Mouse (Mus musculus) forebrain, embryonic 10.5 days (tissue): ENCODE data around the gene Fcgrt. TPM values are rescaled to one million over a fixed set of nuclear protein-coding genes. Genes with fewer than 3 reads are reported as not detected.

Experiments used
- microRNA counts: library from miRNA; unstranded; fragments of <30 nt; microRNA quantifications from one replicate; lab custom pipeline; 2017
- microRNA-seq: library from miRNA; unstranded; fragments of <30 nt; microRNA quantifications from one replicate; pipeline ENCODE4, GENCODE M21; 2017
- polyA plus RNA-seq: library from polyadenylated mRNA; unstranded; fragments of >200 nt; fragmentation: Nextera tagmentation; extraction: Ambion mirVana; gene quantifications from 2 replicates; pipeline ENCODE4 v1.2.1, GENCODE M21; 2016

Fcgrt gene
- polyA plus RNA-seq, 1 experiment from 2014 or later: 5.5 TPM

MicroRNAs encoded within 50 kb of the gene (microRNA counts, 519-probe panel; counts per million panel counts)
- 341 counts per million, percentile 65 among the panel's probes with 10 or more counts for microRNA mmu-miR-150 (lab: Ali Mortazavi, UCI)

Small RNA genes lying within 50 kb of the gene (microRNA-seq; reads per million reads assigned to microRNA genes)
- gene Mir150 (2.7 reads per million), gene Mir5121 (34.1 reads per million, percentile 37 among the genes with 10 or more reads in this experiment)

Other genes with a start within 250 kb of the Fcgrt start
- 37.8 and 39.8 TPM in 2 replicates for gene Pnkp, start 246.7 kb downstream of the Fcgrt start, polyA plus RNA-seq
- 415 and 438 TPM in 2 replicates for gene Ptov1, start 234.1 kb downstream of the Fcgrt start, polyA plus RNA-seq
- gene Med25, start 211.1 kb downstream of the Fcgrt start, polyA plus RNA-seq: 175 and 185 TPM in 2 replicates
- gene Fuz, start 207.8 kb downstream of the Fcgrt start, polyA plus RNA-seq: 24.8 and 25.0 TPM in 2 replicates
- gene Ap2a1, start 174.4 kb downstream of the Fcgrt start, polyA plus RNA-seq: 69.1 and 69.5 TPM in 2 replicates
- 0.47 TPM in 1 of 2 replicates, not detected in the other for gene Tsks, start 160.6 kb downstream of the Fcgrt start, polyA plus RNA-seq
- 19.4 and 20.8 TPM in 2 replicates for gene Cpt1c, start 129.0 kb downstream of the Fcgrt start, polyA plus RNA-seq
- 909 and 984 TPM in 2 replicates for gene Prmt1, start 117.3 kb downstream of the Fcgrt start, polyA plus RNA-seq
- gene Irf3, start 106.2 kb downstream of the Fcgrt start, polyA plus RNA-seq: 70.5 and 76.0 TPM in 2 replicates
- 80.7 and 83.9 TPM in 2 replicates for gene Bcl2l12, start 105.1 kb downstream of the Fcgrt start, polyA plus RNA-seq
- 39.9 and 41.0 TPM in 2 replicates for gene Scaf1, start 87.5 kb downstream of the Fcgrt start, polyA plus RNA-seq
- gene Rras, start 85.9 kb downstream of the Fcgrt start, polyA plus RNA-seq: 15.0 and 16.8 TPM in 2 replicates
- 11.9 and 12.7 TPM in 2 replicates for gene Prr12, start 51.0 kb downstream of the Fcgrt start, polyA plus RNA-seq
- gene Nosip, start 41.4 kb downstream of the Fcgrt start, polyA plus RNA-seq: 61.2 and 67.6 TPM in 2 replicates
- 16.5 and 17.7 TPM in 2 replicates for gene Prrg2, start 41.2 kb downstream of the Fcgrt start, polyA plus RNA-seq
- gene Rcn3, start 11.6 kb downstream of the Fcgrt start, polyA plus RNA-seq: 101 and 113 TPM in 2 replicates
- 1,843 and 1,853 TPM in 2 replicates for gene Rps11, start 20.6 kb upstream of the Fcgrt start, polyA plus RNA-seq
- gene Rpl13a, start 24.9 kb upstream of the Fcgrt start, polyA plus RNA-seq: 1,219 and 1,234 TPM in 2 replicates
- gene Gm45713, start 32.4 kb upstream of the Fcgrt start, polyA plus RNA-seq: 0.11 and 0.27 TPM in 2 replicates
- 1.1 and 1.4 TPM in 2 replicates for gene Flt3l, start 32.6 kb upstream of the Fcgrt start, polyA plus RNA-seq
- gene Pih1d1, start 50.5 kb upstream of the Fcgrt start, polyA plus RNA-seq: 98.5 and 99.6 TPM in 2 replicates
- 53.0 and 55.1 TPM in 2 replicates for gene Aldh16a1, start 50.7 kb upstream of the Fcgrt start, polyA plus RNA-seq
- gene Slc17a7, start 60.1 kb upstream of the Fcgrt start, polyA plus RNA-seq: 0.95 and 1.2 TPM in 2 replicates
- gene Gfy, start 75.7 kb upstream of the Fcgrt start, polyA plus RNA-seq: 0.15 TPM in 1 of 2 replicates, not detected in the other
- gene Pth2, start 77.1 kb upstream of the Fcgrt start, polyA plus RNA-seq: 0.33 TPM in 1 of 2 replicates, not detected in the other
- 0.57 and 0.66 TPM in 2 replicates for gene Ccdc155, start 101.0 kb upstream of the Fcgrt start, polyA plus RNA-seq
- gene Dkkl1, start 108.3 kb upstream of the Fcgrt start, polyA plus RNA-seq: 1.0 TPM in 2 replicates
- 337 and 380 TPM in 2 replicates for gene Tead2, start 111.9 kb upstream of the Fcgrt start, polyA plus RNA-seq
- gene Cd37, start 135.3 kb upstream of the Fcgrt start, polyA plus RNA-seq: 1.1 TPM in 2 replicates
- gene Slc6a16, start 137.2 kb upstream of the Fcgrt start, polyA plus RNA-seq: not detected in 2 replicates
- gene Slc6a21, start 173.7 kb upstream of the Fcgrt start, polyA plus RNA-seq: not detected in 2 replicates
- 8.3 and 8.9 TPM in 2 replicates for gene Trpm4, start 229.9 kb upstream of the Fcgrt start, polyA plus RNA-seq
- gene Hrc, start 231.4 kb upstream of the Fcgrt start, polyA plus RNA-seq: 0.31 and 0.42 TPM in 2 replicates